Mouse (Mus musculus) lung, adult 2 months (tissue): Measurements from ENCODE around the gene Eea1. TPM values are rescaled to one million over a fixed set of nuclear protein-coding genes. Genes with fewer than 3 reads are reported as not detected.
A peak's percentile ranks its signal among the peaks of the same experiment; 100 is the strongest.

Experiments used
- DNase-seq: peaks from one replicate; pipeline ENCODE4 v3.0.0; 2022
- H3K4me1 ChIP-seq: fragments of 200-500 bp; 2 replicates; pipeline ENCODE4 v1.6.1; 2011; ENCODE audit warnings: low read length; ENCODE audit not compliant: control insufficient read depth, insufficient read depth
- H3K4me3 ChIP-seq: fragments of 200-500 bp; replicated peaks from 2 replicates; pipeline ENCODE3; 2011; ENCODE audit warnings: low read depth, mild to moderate bottlenecking, control low read depth, low read length; ENCODE audit errors: extremely low read depth
- CTCF ChIP-seq: fragments of 200-500 bp; IDR thresholded peaks from 2 replicates; pipeline ENCODE4 v1.5.1; 2011; ENCODE audit warnings: mild to moderate bottlenecking, low read length, control low read depth; ENCODE audit not compliant: insufficient read depth
- POLR2A ChIP-seq: fragments of 200-500 bp; IDR thresholded peaks from 2 replicates; pipeline ENCODE4 v1.6.1; 2011; ENCODE audit warnings: low read depth, mild to moderate bottlenecking, control low read depth, low read length, borderline replicate concordance; ENCODE audit errors: extremely low read depth
- whole genome bisulfite sequencing: fragments of 180-500 bp; shearing (Covaris S2); methylation state at CpG from one replicate; pipeline ENCODE4 v1.1.7; 2018; 5-methylcytosine and 5-hydroxymethylcytosine counted together
- polyA plus RNA-seq: library from polyadenylated mRNA; depleted of rRNA; stranded (reverse); fragments of >200 nt; gene quantifications from 2 replicates; pipeline ENCODE4 v1.2.3, GENCODE M21; 2012

Gene Eea1
- polyA plus RNA-seq, 1 experiment, result 5.1 TPM

GRCm38 (mm10) chr10:95971341-95971740 lies 30.9 kb downstream of the Eea1 start:
- peaks cover 2% of the 10 kb centered on the region for H3K4me1 ChIP-seq
- no peak overlapping the region for H3K4me3 ChIP-seq
- no peak for DNase-seq
- 65% methylated on average over 4 of the region's 4 CpGs for WGBS
- TF ChIP-seq CTCF (no peak), POLR2A (no peak)

GRCm38 (mm10) chr10:95971942-95972341 lies 31.5 kb downstream of the Eea1 start:
- DNase-seq, result no peak
- peaks cover 2% of the 10 kb centered on the region for H3K4me1 ChIP-seq
- TF ChIP-seq POLR2A (no peak), CTCF (no peak)
- H3K4me3 ChIP-seq, result no peak overlapping the region
- WGBS, result 62% methylated on average over 3 of the region's 3 CpGs

GRCm38 (mm10) chr10:95974462-95974861 lies 34.0 kb downstream of the Eea1 start:
- DNase-seq, result no peak
- Histone ChIP-seq H3K4me1 (peaks cover 2% of the 10 kb centered on the region; the same call in 1 of the 2 replicates), H3K4me3 (no peak overlapping the region)
- no peak for TF ChIP-seq POLR2A
- TF ChIP-seq CTCF, result no peak
- 96% methylated on average over 3 of the region's 3 CpGs for WGBS

GRCm38 (mm10) chr10:95976798-95977197 lies 36.3 kb downstream of the Eea1 start:
- Histone ChIP-seq H3K4me3 (no peak overlapping the region), H3K4me1 (no peaks in the 10 kb centered on the region)
- TF ChIP-seq CTCF (no peak), POLR2A (no peak)
- 95% methylated on average over 2 of the region's 2 CpGs for WGBS
- DNase-seq, result no peak

- no peak for TF ChIP-seq POLR2A
- TF ChIP-seq CTCF, result no peak
- no peak for DNase-seq
- no peaks in the 10 kb centered on the region for H3K4me1 ChIP-seq
- no peak overlapping the region for H3K4me3 ChIP-seq
- 93% methylated on average over 1 of the region's 1 CpGs for WGBS
Measured at GRCm38 (mm10) chr10:95989731-95990130, 49.3 kb downstream of the Eea1 start.

- TF ChIP-seq CTCF (no peak), POLR2A (no peak)
- 45% methylated on average over 1 of the region's 1 CpGs for WGBS
- Histone ChIP-seq H3K4me1 (no peaks in the 10 kb centered on the region), H3K4me3 (no peak overlapping the region)
- DNase-seq, result no peak
Measured at GRCm38 (mm10) chr10:95991176-95991575, 50.7 kb downstream of the Eea1 start.

- no peak for DNase-seq
- Histone ChIP-seq H3K4me3 (no peak overlapping the region), H3K4me1 (no peaks in the 10 kb centered on the region)
- 57% methylated on average over 5 of the region's 5 CpGs for WGBS
- TF ChIP-seq CTCF (no peak), POLR2A (no peak)
Measured at GRCm38 (mm10) chr10:96000904-96001303, 60.5 kb downstream of the Eea1 start.

- Histone ChIP-seq H3K4me3 (no peak overlapping the region), H3K4me1 (no peaks in the 10 kb centered on the region)
- TF ChIP-seq POLR2A (no peak), CTCF (no peak)
- DNase-seq, result no peak
Measured at GRCm38 (mm10) chr10:96015738-96016137, 75.3 kb downstream of the Eea1 start.

- H3K4me3 ChIP-seq, result no peak overlapping the region
- H3K4me1 ChIP-seq, result no peaks in the 10 kb centered on the region
- DNase-seq, result no peak
- WGBS, result 61% methylated on average over 2 of the region's 2 CpGs
- TF ChIP-seq POLR2A (no peak), CTCF (no peak)
Measured at GRCm38 (mm10) chr10:96017418-96017817, 77.0 kb downstream of the Eea1 start.

GRCm38 (mm10) chr10:96033356-96033984 lies 93.0 kb downstream of the Eea1 start:
- TF ChIP-seq POLR2A, result no peak
- TF ChIP-seq CTCF, result peak; percentile 73

More at GRCm38 (mm10) chr10:96033356-96033984, 93.0 kb downstream of the Eea1 start:
- peak; percentile 10 for DNase-seq
- 54% methylated on average over 10 of the region's 10 CpGs for WGBS
- Histone ChIP-seq H3K4me1 (no peaks in the 10 kb centered on the region), H3K4me3 (no peak overlapping the region)
